8 mouse cellular contexts compared by ENCODE assay signal in the genomic region with DNA sequence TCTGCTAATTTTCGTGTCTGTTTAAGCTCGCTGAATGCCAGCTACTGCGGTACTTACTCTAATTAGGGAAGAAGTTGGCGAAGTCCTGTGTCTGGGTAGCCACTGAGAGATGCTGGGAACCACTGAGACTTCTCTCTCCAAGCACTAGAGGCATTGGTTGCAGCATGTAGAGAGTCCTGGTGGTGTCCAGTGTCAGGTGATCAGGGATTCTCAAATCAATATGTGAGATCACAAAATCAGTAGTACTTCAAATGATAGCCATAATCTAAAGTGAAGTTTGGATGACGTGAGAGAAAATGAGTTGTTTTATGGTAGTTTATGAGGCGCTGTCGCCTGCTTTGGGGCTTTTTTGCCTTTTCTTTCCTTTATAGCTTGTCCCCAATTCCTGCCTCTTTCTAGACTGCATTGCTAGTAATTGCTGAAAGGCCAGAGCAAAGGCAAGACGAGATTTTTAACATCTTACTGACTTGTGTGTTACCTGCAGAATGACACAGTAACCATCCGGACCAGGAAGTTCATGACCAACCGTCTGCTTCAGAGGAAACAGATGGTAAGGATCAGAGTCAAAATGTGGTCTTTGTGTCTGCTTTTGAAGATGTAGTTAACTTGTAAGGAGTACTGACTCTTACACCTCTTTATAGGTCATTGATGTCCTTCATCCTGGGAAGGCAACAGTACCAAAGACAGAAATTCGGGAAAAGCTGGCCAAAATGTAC. TPM values are rescaled to one million over a fixed set of nuclear protein-coding genes. Genes with fewer than 3 reads are reported as not detected.
DNase-seq lines count a peak whose midpoint lies in the region; ATAC-seq and TF ChIP-seq lines count a peak whose summit lies in the region.

No protein-coding gene starts in this region.

- no peak for ATAC-seq in limb, embryonic 13.5 days (ENCODE audit: low FRiP score, low read depth)
- ATAC-seq in stomach, postnatal 0 days (ENCODE audit: low FRiP score, low TSS enrichment) = peak; percentile 25; the same call in 1 of the 2 replicates

- no peak for TF ChIP-seq POLR2A in cerebellum, adult 2 months (IDR thresholded peaks at IDR 0.05; ENCODE audit: borderline replicate concordance, insufficient read depth, low read length)
- TF ChIP-seq POLR2A in testis, adult 2 months (IDR thresholded peaks at IDR 0.05; ENCODE audit: control insufficient read depth, low read depth, low read length) = no peak

- WGBS in cerebellum, adult 2 months = under 1% methylated on average over 11 of the region's 11 CpGs
- WGBS in limb, embryonic 13.5 days = 4% methylated on average over 11 of the region's 11 CpGs
- 2% methylated on average over 11 of the region's 11 CpGs for WGBS in stomach, postnatal 0 days

- TF ChIP-seq CTCF in cerebellum, adult 2 months (IDR thresholded peaks at IDR 0.05; ENCODE audit: borderline replicate concordance, insufficient read depth, low read depth, low read length) = no peak
- no peak for TF ChIP-seq CTCF in testis, adult 2 months (IDR thresholded peaks at IDR 0.05; ENCODE audit: control insufficient read depth, insufficient read depth, insufficient replicate concordance, low read depth, low read length)
- no peak for TF ChIP-seq CTCF in stomach, postnatal 0 days (IDR thresholded peaks at IDR 0.05; ENCODE audit: low read depth)

- peaks cover 6% of the 10 kb centered on the region for H3K36me3 ChIP-seq in testis, adult 2 months (ENCODE audit: control insufficient read depth, insufficient read depth, low read length)
- H3K36me3 ChIP-seq in limb, embryonic 13.5 days = peaks cover 45% of the 10 kb centered on the region
- H3K36me3 ChIP-seq in stomach, postnatal 0 days (ENCODE audit: control insufficient read depth, insufficient read depth, low read length) = peaks cover 23% of the 10 kb centered on the region

- H3K27me3 ChIP-seq in cerebellum, adult 2 months (ENCODE audit: control insufficient read depth, insufficient read depth, low read length) = no peaks in the 10 kb centered on the region
- H3K27me3 ChIP-seq in testis, adult 2 months (ENCODE audit: control insufficient read depth, insufficient read depth, low read length) = no peaks in the 10 kb centered on the region
- H3K27me3 ChIP-seq in limb, embryonic 13.5 days = no peaks in the 10 kb centered on the region
- H3K27me3 ChIP-seq in stomach, postnatal 0 days (ENCODE audit: control insufficient read depth, insufficient read depth, low read length) = no peaks in the 10 kb centered on the region

- H3K9me3 ChIP-seq in limb, embryonic 13.5 days = no peaks in the 10 kb centered on the region
- H3K9me3 ChIP-seq in stomach, postnatal 0 days (ENCODE audit: control insufficient read depth, low read length) = no peaks in the 10 kb centered on the region

- H3K27ac ChIP-seq in cerebellum, adult 2 months (ENCODE audit: insufficient read depth, low read length) = peak overlapping the region; percentile 9; the same call in 1 of the 2 replicates
- peak overlapping the region; percentile 64; the same call in 1 of the 2 replicates for H3K27ac ChIP-seq in testis, adult 2 months (ENCODE audit: control insufficient read depth, insufficient read depth, low read depth, low read length)
- peak overlapping the region; percentile 90 for H3K27ac ChIP-seq in limb, embryonic 13.5 days
- peak overlapping the region; percentile 93 for H3K27ac ChIP-seq in stomach, postnatal 0 days (replicated peaks)

- TF ChIP-seq EP300 in stomach, postnatal 0 days (optimal IDR thresholded peaks at IDR 0.05) = no peak

- H3K4me1 ChIP-seq in cerebellum, adult 2 months (ENCODE audit: control insufficient read depth, insufficient read depth, low read length) = no peaks in the 10 kb centered on the region; the same call in 1 of the 2 replicates
- H3K4me1 ChIP-seq in testis, adult 2 months (ENCODE audit: control insufficient read depth, insufficient read depth, low read length) = peaks cover 2% of the 10 kb centered on the region
- H3K4me1 ChIP-seq in limb, embryonic 13.5 days = peaks cover 42% of the 10 kb centered on the region
- H3K4me1 ChIP-seq in stomach, postnatal 0 days (replicated peaks; ENCODE audit: control insufficient read depth, insufficient read depth) = no peaks in the 10 kb centered on the region

- H3K4me2 ChIP-seq in limb, embryonic 13.5 days (replicated peaks) = peak overlapping the region; percentile 92
- H3K4me2 ChIP-seq in stomach, postnatal 0 days (replicated peaks; ENCODE audit: low read depth) = peak overlapping the region; percentile 62

- no peak for DNase-seq in cerebellum, adult 2 months
- DNase-seq in cerebellum, adult 9-10 months = no peak
- no peak for DNase-seq in testis, postnatal 10 days (ENCODE audit: low spot score)
- no peak for DNase-seq in stomach, postnatal 0 days (ENCODE audit: low spot score)
- DNase-seq in adrenal gland, postnatal 4 days (ENCODE audit: low spot score in 2 of 2) = no peak
- no peak for DNase-seq in adrenal gland, adult 8-10 months

- peak overlapping the region; percentile 98 for H3K9ac ChIP-seq in limb, embryonic 13.5 days
- H3K9ac ChIP-seq in stomach, postnatal 0 days (ENCODE audit: low read length) = peak overlapping the region; percentile 92

- peak overlapping the region; percentile 97 for H3K4me3 ChIP-seq in cerebellum, adult 2 months (replicated peaks; ENCODE audit: insufficient read depth, low read depth, low read length)
- peak overlapping the region; percentile 90 for H3K4me3 ChIP-seq in testis, adult 2 months (ENCODE audit: control insufficient read depth, low read depth, low read length)
- H3K4me3 ChIP-seq in limb, embryonic 13.5 days = peak overlapping the region; percentile 92
- H3K4me3 ChIP-seq in stomach, postnatal 0 days (ENCODE audit: low read depth, low read length) = peak overlapping the region; percentile 86

RNA-seq across cellular contexts. Expression of gene Rps24, which starts 4.5 kb away (rescaled TPM):
- 1,301 and 1,467 TPM in 2 replicates for polyA plus RNA-seq in cerebellum, adult 2 months (2012; rRNA removed)
- polyA plus RNA-seq in testis, adult 2 months (2012; rRNA removed) = 1,016 and 1,252 TPM in 2 replicates
- polyA plus RNA-seq in limb, embryonic 13.5 days (2015; fragmentation: Nextera tagmentation; extraction: Ambion mirVana) = 927 and 945 TPM in 2 replicates
- polyA plus RNA-seq in stomach, postnatal 0 days (2015; fragmentation: Nextera tagmentation; extraction: Ambion mirVana) = 1,066 and 1,112 TPM in 2 replicates
- total RNA-seq in adrenal gland, postnatal 4 days (2021) = 1,000 to 10,000 TPM; 1,962 to 2,011 TPM
- total RNA-seq in adrenal gland, adult 8-10 months (2022) = 1,000 to 10,000 TPM; 1,357 to 1,834 (median 1,655) TPM

RNA-seq across cellular contexts. Expression of gene Polr3a, which starts 4.6 kb away (rescaled TPM):
- 22.0 and 25.2 TPM in 2 replicates for polyA plus RNA-seq in cerebellum, adult 2 months (2012; rRNA removed)
- polyA plus RNA-seq in testis, adult 2 months (2012; rRNA removed) = 5.9 and 6.8 TPM in 2 replicates
- polyA plus RNA-seq in limb, embryonic 13.5 days (2015; fragmentation: Nextera tagmentation; extraction: Ambion mirVana) = 20.1 TPM in 2 replicates
- polyA plus RNA-seq in stomach, postnatal 0 days (2015; fragmentation: Nextera tagmentation; extraction: Ambion mirVana) = 6.3 and 7.0 TPM in 2 replicates
- total RNA-seq in adrenal gland, postnatal 4 days (2021) = 10 to 100 TPM; 29.3 to 32.2 TPM
- total RNA-seq in adrenal gland, adult 8-10 months (2022) = 10 to 100 TPM; 18.7 to 27.7 (median 24.1) TPM

Comparison
In these comparisons a context has a peak if more than half of its experiments do, and no peak if none do; other contexts are left out.
1. H3K27ac ChIP-seq: peak in every context shown above with its lines; median percentile 93 in stomach, postnatal 0 days; 90 in limb, embryonic 13.5 days; 64 in testis, adult 2 months; 9 in cerebellum, adult 2 months.